Mouse (Mus musculus) midbrain, embryonic 14.5 days (tissue): ENCODE results near the gene Dnajc15. TPM values are rescaled to one million over a fixed set of nuclear protein-coding genes. Genes with fewer than 3 reads are reported as not detected.

Source experiments
- ATAC-seq: fragments of 200-750 bp; cut with Nextera tagmentation; 2 replicates; pipeline ENCODE4 v1.8.0; 2017; ENCODE audit warnings: moderate number of reproducible peaks, moderate library complexity; ENCODE audit not compliant: low FRiP score, low TSS enrichment
- DNase-seq: peaks from one replicate; pipeline ENCODE4 v3.0.0-alpha.2; 2015
- H3K27ac ChIP-seq: fragments of 300-500 bp; sonication (generic); replicated peaks from 2 replicates; pipeline ENCODE4 v1.5.1; 2014; ENCODE audit warnings: mild to moderate bottlenecking, low read depth, low read length, moderate library complexity
- H3K27me3 ChIP-seq: fragments of 300-500 bp; sonication (generic); 2 replicates; pipeline ENCODE4 v1.6.1; 2014; ENCODE audit warnings: low read length, control low read depth, mixed read lengths; ENCODE audit not compliant: control insufficient read depth, insufficient read depth
- H3K36me3 ChIP-seq: fragments of 300-500 bp; sonication (generic); 2 replicates; pipeline ENCODE4 v1.6.1; 2014; ENCODE audit warnings: low read length, control low read depth; ENCODE audit not compliant: control insufficient read depth, insufficient read depth
- H3K4me1 ChIP-seq: fragments of 300-500 bp; sonication (generic); 2 replicates; pipeline ENCODE4 v1.6.1; 2014; ENCODE audit warnings: mild to moderate bottlenecking, antibody characterized with exemption, low read length, control low read depth; ENCODE audit not compliant: control insufficient read depth, insufficient read depth
- H3K4me2 ChIP-seq: fragments of 300-500 bp; sonication (generic); 2 replicates; pipeline ENCODE4 v1.6.1; 2014; ENCODE audit warnings: mild to moderate bottlenecking, low read length, moderate library complexity
- H3K4me3 ChIP-seq: fragments of 300-500 bp; sonication (generic); replicated peaks from 2 replicates; pipeline ENCODE4 v1.5.1; 2014; ENCODE audit warnings: low read depth, low read length
- H3K9ac ChIP-seq: fragments of 300-500 bp; sonication (generic); replicated peaks from 2 replicates; pipeline ENCODE4 v1.6.1; 2014; ENCODE audit warnings: mild to moderate bottlenecking, low read length, moderate library complexity
- H3K9me3 ChIP-seq: fragments of 300-500 bp; sonication (generic); 2 replicates; pipeline ENCODE4 v1.6.1; 2016; ENCODE audit warnings: low read length, control low read depth, mixed read lengths; ENCODE audit not compliant: control insufficient read depth
- WGBS: fragments of 180-500 bp; shearing (Covaris S2); extraction: QIAGEN DNeasy Blood & Tissue Kit; methylation state at CpG from one replicate; pipeline ENCODE4 v1.1.7; 2014; 5-methylcytosine and 5-hydroxymethylcytosine counted together
- polyA plus RNA-seq: library from polyadenylated mRNA; unstranded; fragments of >200 nt; fragmentation: Nextera tagmentation; extraction: Ambion mirVana; gene quantifications from 2 replicates; pipeline ENCODE4 v1.2.1, GENCODE M21; 2014

The Dnajc15 gene
- polyA plus RNA-seq, 1 experiment from 2014 or later: 87.6 TPM

GRCm38 (mm10) chr14:77870926-77871325 lies 4.0 kb downstream of the Dnajc15 start:
- WGBS: 88% methylated on average over 3 of the region's 3 CpGs
- DNase-seq: no peak
- Histone ChIP-seq H3K36me3 (no peaks in the 10 kb centered on the region), H3K4me3 (no peak overlapping the region), H3K9ac (no peak overlapping the region), H3K9me3 (no peaks in the 10 kb centered on the region), H3K4me1 (0 out of 2 replicates have a peak, but pooled peaks cover 5% of the 10 kb centered on the region), H3K27me3 (no peaks in the 10 kb centered on the region), H3K27ac (no peak overlapping the region), H3K4me2 (no peak overlapping the region)
- no peak for ATAC-seq

GRCm38 (mm10) chr14:77867601-77868000 lies 7.3 kb downstream of the Dnajc15 start:
- H3K27me3 ChIP-seq: no peaks in the 10 kb centered on the region
- ATAC-seq (no peak), DNase-seq (no peak)
- no peak overlapping the region for H3K4me3 ChIP-seq
- no peak overlapping the region for H3K9ac ChIP-seq
- H3K36me3 ChIP-seq: no peaks in the 10 kb centered on the region
- H3K4me2 ChIP-seq: no peak overlapping the region
- no peaks in the 10 kb centered on the region for H3K4me1 ChIP-seq
- 89% methylated on average over 5 of the region's 5 CpGs for WGBS
- H3K27ac ChIP-seq: no peak overlapping the region
- no peaks in the 10 kb centered on the region for H3K9me3 ChIP-seq

GRCm38 (mm10) chr14:77864510-77864909 lies 10.4 kb downstream of the Dnajc15 start:
- H3K4me2 ChIP-seq: no peak overlapping the region
- WGBS: 94% methylated on average over 6 of the region's 6 CpGs
- ATAC-seq: no peak
- no peaks in the 10 kb centered on the region for H3K9me3 ChIP-seq
- H3K9ac ChIP-seq: no peak overlapping the region
- no peaks in the 10 kb centered on the region for H3K4me1 ChIP-seq
- no peaks in the 10 kb centered on the region for H3K27me3 ChIP-seq
- no peak overlapping the region for H3K27ac ChIP-seq
- H3K36me3 ChIP-seq: no peaks in the 10 kb centered on the region
- DNase-seq: no peak
- no peak overlapping the region for H3K4me3 ChIP-seq

GRCm38 (mm10) chr14:77864051-77864450 lies 10.9 kb downstream of the Dnajc15 start:
- no peak overlapping the region for H3K9ac ChIP-seq
- WGBS: 77% methylated on average over 3 of the region's 3 CpGs
- H3K4me3 ChIP-seq: no peak overlapping the region
- H3K27ac ChIP-seq: no peak overlapping the region
- no peak overlapping the region for H3K4me2 ChIP-seq
- H3K9me3 ChIP-seq: no peaks in the 10 kb centered on the region
- ATAC-seq: no peak
- H3K4me1 ChIP-seq: no peaks in the 10 kb centered on the region
- no peaks in the 10 kb centered on the region for H3K36me3 ChIP-seq
- H3K27me3 ChIP-seq: no peaks in the 10 kb centered on the region
- DNase-seq: no peak

- DNase-seq: no peak
- Histone ChIP-seq H3K9me3 (no peaks in the 10 kb centered on the region), H3K4me3 (no peak overlapping the region), H3K27ac (no peak overlapping the region), H3K9ac (no peak overlapping the region), H3K27me3 (no peaks in the 10 kb centered on the region), H3K4me1 (no peaks in the 10 kb centered on the region), H3K36me3 (no peaks in the 10 kb centered on the region), H3K4me2 (no peak overlapping the region)
- ATAC-seq: no peak
- 65% methylated on average over 5 of the region's 5 CpGs for WGBS
These were observed 13.9 kb downstream of the Dnajc15 start for GRCm38 (mm10) chr14:77860841-77861560.

GRCm38 (mm10) chr14:77859894-77860293 lies 15.0 kb downstream of the Dnajc15 start:
- H3K27me3 ChIP-seq: no peaks in the 10 kb centered on the region
- H3K36me3 ChIP-seq: no peaks in the 10 kb centered on the region
- no peak overlapping the region for H3K4me3 ChIP-seq
- no peaks in the 10 kb centered on the region for H3K9me3 ChIP-seq
- no peaks in the 10 kb centered on the region for H3K4me1 ChIP-seq
- no peak overlapping the region for H3K4me2 ChIP-seq
- H3K9ac ChIP-seq: no peak overlapping the region
- H3K27ac ChIP-seq: no peak overlapping the region
- no peak for DNase-seq
- no peak for ATAC-seq
- WGBS: 84% methylated on average over 1 of the region's 1 CpGs

- Histone ChIP-seq H3K27me3 (no peaks in the 10 kb centered on the region), H3K36me3 (0 out of 2 replicates have a peak, but pooled peaks cover 5% of the 10 kb centered on the region), H3K9me3 (no peaks in the 10 kb centered on the region), H3K4me3 (no peak overlapping the region), H3K27ac (no peak overlapping the region), H3K9ac (no peak overlapping the region), H3K4me1 (no peaks in the 10 kb centered on the region), H3K4me2 (no peak overlapping the region)
- WGBS: 95% methylated on average over 1 of the region's 1 CpGs
- no peak for ATAC-seq
- no peak for DNase-seq
These were observed 21.0 kb downstream of the Dnajc15 start for GRCm38 (mm10) chr14:77853951-77854350.

- Histone ChIP-seq H3K36me3 (0 out of 2 replicates have a peak, but pooled peaks cover 5% of the 10 kb centered on the region), H3K4me2 (no peak overlapping the region), H3K27me3 (no peaks in the 10 kb centered on the region), H3K9ac (no peak overlapping the region), H3K4me1 (no peaks in the 10 kb centered on the region), H3K4me3 (no peak overlapping the region), H3K27ac (no peak overlapping the region), H3K9me3 (no peaks in the 10 kb centered on the region)
- ATAC-seq (no peak), DNase-seq (no peak)
- 92% methylated on average over 7 of the region's 7 CpGs for WGBS
These were observed 25.1 kb downstream of the Dnajc15 start for GRCm38 (mm10) chr14:77849852-77850251.

GRCm38 (mm10) chr14:77848349-77848748 lies 26.6 kb downstream of the Dnajc15 start:
- H3K9me3 ChIP-seq: no peaks in the 10 kb centered on the region
- no peaks in the 10 kb centered on the region for H3K27me3 ChIP-seq
- 0 out of 2 replicates have a peak, but pooled peaks cover 5% of the 10 kb centered on the region for H3K36me3 ChIP-seq
- 93% methylated on average over 1 of the region's 1 CpGs for WGBS
- H3K4me2 ChIP-seq: no peak overlapping the region
- H3K9ac ChIP-seq: no peak overlapping the region
- ATAC-seq (no peak), DNase-seq (no peak)
- no peak overlapping the region for H3K27ac ChIP-seq
- no peaks in the 10 kb centered on the region for H3K4me1 ChIP-seq
- H3K4me3 ChIP-seq: no peak overlapping the region
